Mouse (Mus musculus) embryonic fibroblast, embryonic 13.5 days (primary cell): ENCODE data around the gene Slc17a6.

Experiments used
- CTCF ChIP-seq: IDR thresholded peaks from 2 replicates; pipeline ENCODE4 v1.5.1; 2011; ENCODE audit warnings: mild to moderate bottlenecking, control low read depth, low read length, moderate library complexity, borderline replicate concordance; ENCODE audit not compliant: insufficient read depth
- POLR2A ChIP-seq: IDR thresholded peaks from 2 replicates; pipeline ENCODE4 v1.6.1; 2011; ENCODE audit warnings: low read depth, mild to moderate bottlenecking, control low read depth, low read length, moderate library complexity

DNA sequence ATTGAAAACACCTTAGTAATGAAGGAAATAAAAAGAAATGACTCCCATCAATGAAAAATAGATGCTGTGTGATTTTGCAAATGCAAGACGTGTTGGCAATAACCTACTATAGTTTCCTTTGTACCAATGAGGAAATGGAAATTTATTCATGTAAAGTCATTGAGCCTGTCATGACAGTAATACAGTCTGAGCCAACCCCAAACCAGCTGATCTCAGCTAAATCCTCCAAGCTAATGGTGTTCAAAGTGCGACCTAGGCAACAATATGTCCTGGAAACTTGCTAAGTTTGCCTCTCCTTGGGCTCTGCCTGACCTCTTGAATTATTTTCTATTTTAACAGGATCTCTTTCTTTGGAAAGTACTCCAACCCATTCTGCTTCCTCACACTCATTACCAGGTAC, 3.4 kb upstream of the Slc17a6 start:
- TF ChIP-seq POLR2A (no peak), CTCF (no peak)
